Mouse (Mus musculus) CH12.LX (cell line): ENCODE results near the gene Rwdd3. TPM values are rescaled to one million over a fixed set of nuclear protein-coding genes. Genes with fewer than 3 reads are reported as not detected.

Experiments
- DNase-seq: peaks from one replicate; pipeline ENCODE4 v3.0.0-alpha.2; 2013; ENCODE audit errors: extremely low read depth
- H3K27ac ChIP-seq: 2 replicates; pipeline ENCODE4 v1.5.1; 2012; ENCODE audit warnings: low read depth, mild to moderate bottlenecking, control low read depth, moderate library complexity; ENCODE audit not compliant: insufficient read depth
- H3K27me3 ChIP-seq: replicated peaks from 2 replicates; pipeline ENCODE3; 2012; ENCODE audit warnings: inconsistent platforms
- H3K36me3 ChIP-seq, 2 experiments: replicated peaks in 1 of 2; 2 replicates each; pipeline versions ENCODE3 to v1.6.1; 2012; ENCODE audit warnings: inconsistent platforms in 1 of 2, low read length in 1 of 2, mild to moderate bottlenecking in 1 of 2, mixed read lengths in 1 of 2, moderate library complexity in 1 of 2; ENCODE audit not compliant: control insufficient read depth in 1 of 2, insufficient read depth in 1 of 2
- H3K4me1 ChIP-seq, 2 experiments: 2 replicates each; pipeline ENCODE4 v1.6.1; 2012; ENCODE audit warnings: inconsistent platforms in 1 of 2, moderate library complexity in 1 of 2; ENCODE audit not compliant: insufficient read depth in 2 of 2, control insufficient read depth in 1 of 2
- H3K4me2 ChIP-seq: 2 replicates; pipeline ENCODE4 v1.6.1; 2012; ENCODE audit warnings: low read depth, mild to moderate bottlenecking, control low read depth; ENCODE audit not compliant: poor library complexity, insufficient read depth, severe bottlenecking
- H3K4me3 ChIP-seq, 3 experiments: fragments of 150-350 bp in 1 of 3; sonication (generic) in 1 of 3; replicated peaks in 1 of 3; 2 replicates each; pipeline versions ENCODE3 to v1.5.1; 2011 to 2012; ENCODE audit warnings: low read depth in 2 of 3, low read length in 2 of 3, mild to moderate bottlenecking in 2 of 3, moderate library complexity in 2 of 3, control low read depth in 1 of 3, improper control_type of control experiment in 1 of 3, inconsistent platforms in 1 of 3, mixed read lengths in 1 of 3; ENCODE audit not compliant: poor library complexity in 1 of 3
- H3K79me2 ChIP-seq: replicated peaks from 2 replicates; pipeline ENCODE4 v1.6.1; 2012; ENCODE audit warnings: mild to moderate bottlenecking, moderate library complexity; ENCODE audit not compliant: control insufficient read depth, poor library complexity, insufficient read depth, severe bottlenecking; ENCODE audit errors: extremely low read depth
- H3K9ac ChIP-seq: 2 replicates; pipeline ENCODE4 v1.6.1; 2012; ENCODE audit warnings: low read depth, mild to moderate bottlenecking, control low read depth, moderate library complexity; ENCODE audit not compliant: insufficient read depth
- H3K9me3 ChIP-seq: replicated peaks from 2 replicates; pipeline ENCODE3; 2012; ENCODE audit warnings: low read length, inconsistent platforms, mixed read lengths
- CTCF ChIP-seq, 2 experiments: IDR thresholded peaks in 1 of 2; conservative IDR thresholded peaks in 1 of 2; 2 replicates each; pipeline ENCODE4 v1.5.1; 2011 to 2012; ENCODE audit warnings: low read depth in 2 of 2, low read length in 2 of 2, improper control_type of control experiment in 1 of 2, inconsistent platforms in 1 of 2, mild to moderate bottlenecking in 1 of 2, moderate library complexity in 1 of 2
- EP300 ChIP-seq: IDR thresholded peaks from 2 replicates; pipeline ENCODE4 v1.6.1; 2011; ENCODE audit warnings: low read length, improper control_type of control experiment
- IRF4 ChIP-seq: IDR thresholded peaks from 2 replicates; pipeline ENCODE4 v1.6.1; 2014; ENCODE audit warnings: low read depth, mild to moderate bottlenecking, inconsistent platforms, low read length, improper control_type of control experiment
- JUND ChIP-seq: conservative IDR thresholded peaks from 2 replicates; pipeline ENCODE4 v1.6.1; 2011; ENCODE audit warnings: low read depth, low read length, improper control_type of control experiment
- MAFK ChIP-seq: IDR thresholded peaks from 2 replicates; pipeline ENCODE4 v1.6.1; 2011; ENCODE audit warnings: low read length, improper control_type of control experiment; ENCODE audit not compliant: insufficient replicate concordance
- MAX ChIP-seq: IDR thresholded peaks from 2 replicates; pipeline ENCODE4 v1.6.1; 2011; ENCODE audit warnings: low read length, improper control_type of control experiment
- MEF2A ChIP-seq: IDR thresholded peaks from 2 replicates; pipeline ENCODE4 v1.6.1; 2014; ENCODE audit warnings: low read depth, mild to moderate bottlenecking, inconsistent platforms, low read length, improper control_type of control experiment, borderline replicate concordance
- MXI1 ChIP-seq: IDR thresholded peaks from 2 replicates; pipeline ENCODE4 v1.6.1; 2011; ENCODE audit warnings: mild to moderate bottlenecking, low read depth, low read length, improper control_type of control experiment
- MYC ChIP-seq: IDR thresholded peaks from 2 replicates; pipeline ENCODE4 v1.6.1; 2011; ENCODE audit warnings: low read depth, mild to moderate bottlenecking, improper control_type of control experiment, low read length
- PAX5 ChIP-seq: IDR thresholded peaks from 2 replicates; pipeline ENCODE4 v1.6.1; 2012; ENCODE audit warnings: low read length, inconsistent platforms, mixed read lengths
- RAD21 ChIP-seq: IDR thresholded peaks from 2 replicates; pipeline ENCODE4 v1.6.1; 2011; ENCODE audit warnings: low read depth, mild to moderate bottlenecking, low read length, improper control_type of control experiment, moderate library complexity
- RCOR1 ChIP-seq: conservative IDR thresholded peaks from 2 replicates; pipeline ENCODE4 v1.6.1; 2012; ENCODE audit warnings: low read depth, mild to moderate bottlenecking, inconsistent platforms, low read length, improper control_type of control experiment
- SIN3A ChIP-seq: IDR thresholded peaks from 2 replicates; pipeline ENCODE4 v1.6.1; 2012; ENCODE audit warnings: low read length, improper control_type of control experiment, inconsistent platforms
- TCF12 ChIP-seq: IDR thresholded peaks from 2 replicates; pipeline ENCODE4 v1.6.1; 2014; ENCODE audit warnings: low read depth, mild to moderate bottlenecking, inconsistent platforms, low read length, improper control_type of control experiment
- UBTF ChIP-seq: IDR thresholded peaks from 2 replicates; pipeline ENCODE4 v1.6.1; 2012; ENCODE audit warnings: low read depth, mild to moderate bottlenecking, inconsistent platforms, low read length, improper control_type of control experiment, moderate library complexity
- ZC3H11A ChIP-seq: IDR thresholded peaks from 2 replicates; pipeline ENCODE4 v1.6.1; 2012; ENCODE audit warnings: low read depth, mild to moderate bottlenecking, inconsistent platforms, low read length, improper control_type of control experiment
- ZKSCAN1 ChIP-seq: IDR thresholded peaks from 2 replicates; pipeline ENCODE4 v1.6.1; 2012; ENCODE audit warnings: low read depth, inconsistent platforms, low read length, improper control_type of control experiment, borderline replicate concordance
- dilution Hi-C: fragments of 300-500 bp; cut with MboI; formaldehyde crosslinking; loops from 2 replicates; pipeline ENCODE4 v1.14.3; 2020; ENCODE audit warnings: low sequenced_read_pairs; ENCODE audit not compliant: extremely low pct_unique_long_range_greater_than_20kb, extremely low pct_ligation_motif_present
- in situ Hi-C: fragments of 300-500 bp; cut with MboI; formaldehyde crosslinking; loops from 3 replicates; pipeline ENCODE4 v1.14.3; 2019; ENCODE audit warnings: low sequenced_read_pairs, low pct_ligation_motif_present, low pct_unique_long_range_greater_than_20kb, mixed read lengths
- polyA plus RNA-seq: library from polyadenylated mRNA; unstranded; fragments of >175 nt; gene quantifications from 2 replicates; pipeline ENCODE4 v1.2.1, GENCODE M21; 2012; ENCODE audit warnings: low read depth; ENCODE audit not compliant: insufficient read length
- total RNA-seq, 2 experiments: library from RNA; depleted of rRNA; stranded (reverse); fragments of 300-350 nt in 1 of 2; fragments of >200 nt in 1 of 2; gene quantifications; 2 replicates each; pipeline ENCODE4 v1.2.3; 2012 to 2014

Rwdd3 gene
- total and polyA plus RNA-seq, 3 experiments: 2.3 to 5.9 (median 3.5) TPM

DNA sequence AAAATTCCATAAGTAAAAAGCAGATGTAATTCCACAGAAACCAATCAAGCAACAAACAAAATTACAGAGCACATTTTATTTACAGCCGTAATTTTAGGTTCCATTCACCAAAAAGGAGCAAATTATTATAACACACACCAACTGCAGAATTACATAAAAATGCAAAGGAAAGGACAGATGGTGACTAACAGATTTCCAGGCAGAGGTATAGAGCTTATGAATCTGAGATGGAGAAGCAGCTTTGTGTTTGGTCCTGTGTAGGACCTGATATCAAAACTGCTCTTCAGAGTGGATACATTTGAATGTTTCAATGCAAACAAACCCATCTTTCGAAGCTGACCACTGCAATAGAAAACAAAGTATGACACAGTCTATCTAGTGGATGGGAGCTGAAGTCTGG lies 31.1 kb upstream of the Rwdd3 start:
- no peak overlapping the region for H3K27ac ChIP-seq
- no peak overlapping the region for H3K4me2 ChIP-seq
- in situ Hi-C loops: no loop called here
- no peaks in the 10 kb centered on the region for H3K9me3 ChIP-seq
- DNase-seq: no peak
- H3K36me3 ChIP-seq: no peaks in the 10 kb centered on the region
- H3K4me1 ChIP-seq: no peaks in the 10 kb centered on the region
- no peak overlapping the region for H3K4me3 ChIP-seq
- dilution Hi-C loops: no loop called here
- H3K9ac ChIP-seq: no peak overlapping the region
- H3K79me2 ChIP-seq: no peaks in the 10 kb centered on the region
- no peak for TF ChIP-seq UBTF
- no peak for TF ChIP-seq RCOR1
- no peak for TF ChIP-seq PAX5
- TF ChIP-seq JUND: no peak
- TF ChIP-seq EP300: no peak
- no peak for TF ChIP-seq ZKSCAN1
- TF ChIP-seq TCF12: no peak
- TF ChIP-seq CTCF (conservative IDR thresholded peaks at IDR 0.05 in 1 of 2, IDR thresholded peaks at IDR 0.05 in 1 of 2; ENCODE audit: low read depth in 2 of 2, low read length in 2 of 2): no peak
- no peak for TF ChIP-seq RAD21
- no peak for TF ChIP-seq MXI1
- TF ChIP-seq ZC3H11A: no peak
- no peak for TF ChIP-seq IRF4
- TF ChIP-seq, all 38 proteins: peak for 0
- H3K27me3 ChIP-seq: no peaks in the 10 kb centered on the region

- no peak overlapping the region for H3K9ac ChIP-seq
- H3K79me2 ChIP-seq: no peaks in the 10 kb centered on the region
- no peaks in the 10 kb centered on the region for H3K4me1 ChIP-seq
- DNase-seq: no peak
- no peak overlapping the region for H3K27ac ChIP-seq
- no peaks in the 10 kb centered on the region for H3K36me3 ChIP-seq
- no peak overlapping the region for H3K4me3 ChIP-seq
- no peaks in the 10 kb centered on the region for H3K9me3 ChIP-seq
- TF ChIP-seq MYC (no peak), MAX (peak; percentile 40; the same call in 1 of the 2 replicates), RAD21 (no peak), SIN3A (no peak), IRF4 (no peak), MAFK (no peak), MXI1 (no peak), MEF2A (no peak)
- TF ChIP-seq, all 38 proteins: peak for 1
- in situ Hi-C loops: no loop called here
- H3K4me2 ChIP-seq: peak overlapping the region; percentile 65
- H3K27me3 ChIP-seq: no peaks in the 10 kb centered on the region
- dilution Hi-C loops: no loop called here
Observed at GRCm38 (mm10) chr3:121201012-121201747, 29.7 kb upstream of the Rwdd3 start.
